Mouse (Mus musculus): ENCODE measurements around the gene Slc9a8.

Gene Slc9a8

GRCm38 (mm10) chr2:167510485-167510884, 89.0 kb downstream of the Slc9a8 start:
- no peak for DNase-seq (ENCODE audit: low read depth)

GRCm38 (mm10) chr2:167512365-167512764, 90.9 kb downstream of the Slc9a8 start:
- no peak for DNase-seq (ENCODE audit: low read depth)

- DNase-seq (ENCODE audit: low read depth) = no peak
Observed at GRCm38 (mm10) chr2:167512970-167513369, 91.5 kb downstream of the Slc9a8 start.

GRCm38 (mm10) chr2:167514641-167515040, 93.1 kb downstream of the Slc9a8 start:
- no peak for DNase-seq (ENCODE audit: low read depth)

- DNase-seq (ENCODE audit: low read depth) = no peak
Observed at GRCm38 (mm10) chr2:167515688-167516087, 94.2 kb downstream of the Slc9a8 start.

- no peak for DNase-seq (ENCODE audit: low read depth)
Observed at GRCm38 (mm10) chr2:167519606-167520252, 98.2 kb downstream of the Slc9a8 start.
